In the genomic region with DNA sequence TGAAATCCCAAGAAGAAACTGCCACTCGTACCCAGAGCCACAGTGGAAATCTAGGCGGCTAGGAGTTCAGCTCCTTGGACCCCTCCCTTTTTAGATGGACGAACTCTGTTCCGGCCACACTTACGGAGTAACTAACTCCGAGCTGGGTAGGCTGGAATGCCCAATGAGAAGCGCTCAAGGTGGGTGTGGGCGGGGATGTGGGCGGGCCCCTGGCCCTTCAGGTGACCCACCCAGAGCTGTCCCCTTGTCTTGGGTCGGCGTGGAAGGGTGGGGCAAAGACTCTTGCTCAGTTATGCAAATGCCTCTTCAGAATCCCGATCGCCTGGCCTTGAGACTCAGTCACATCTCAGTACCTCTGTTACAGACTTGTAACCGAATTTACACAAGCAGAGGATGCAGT, we compare ENCODE assay signal across 23 mouse cellular contexts. TPM values are rescaled to one million over a fixed set of nuclear protein-coding genes. Genes with fewer than 3 reads are reported as not detected.
DNase-seq lines count a peak whose midpoint lies in the region; ATAC-seq and TF ChIP-seq lines count a peak whose summit lies in the region.
"Had no signal": no experiment of that assay in that cellular context is flagged by ENCODE, and none has a peak within 500 bp of the region (broad histone marks: within the 10 kb centered on the region; RNA-seq: fewer than 3 reads in every experiment).

A gene (minus strand): TSS at position 85 of the 400 bp plus-strand sequence.

- WGBS in forebrain, embryonic 10.5 days = 39% methylated on average over 14 of the region's 14 CpGs
- 42% methylated on average over 14 of the region's 14 CpGs for WGBS in forebrain, embryonic 16.5 days
- WGBS in heart, embryonic 16.5 days = 33% methylated on average over 14 of the region's 14 CpGs
- 44% methylated on average over 14 of the region's 14 CpGs for WGBS in embryonic facial prominence, embryonic 10.5 days

- peak within 1 kb of the TSS; percentile 14 for H3K4me3 ChIP-seq in forebrain, embryonic 10.5 days
- H3K4me3 ChIP-seq in forebrain, embryonic 16.5 days (replicated peaks; ENCODE audit: low read length) = no peak within 1 kb of the TSS
- no peak within 1 kb of the TSS for H3K4me3 ChIP-seq in heart, embryonic 16.5 days (ENCODE audit: low read length)
- H3K4me3 ChIP-seq in E14TG2a.4 (replicated peaks; ENCODE audit: low read length) = peak within 1 kb of the TSS; percentile 93
- H3K4me3 ChIP-seq in embryonic facial prominence, embryonic 10.5 days = 0 out of 2 replicates have a peak within 1 kb of the TSS, but pooled peaks have one; percentile 16
- no peak within 1 kb of the TSS for H3K4me3 ChIP-seq in left cerebral cortex, adult 2 months
- H3K4me3 ChIP-seq: forebrain, embryonic 15.5 days; hindbrain, embryonic 10.5 days; lung, embryonic 15.5 days had no signal

- ATAC-seq in forebrain, embryonic 16.5 days = no peak
- no peak for ATAC-seq in heart, embryonic 16.5 days (replicated peaks; ENCODE audit: extremely low read depth, insufficient read depth, low FRiP score)
- ATAC-seq: forebrain, embryonic 15.5 days had no signal

- intact Hi-C loops in left cerebral cortex, adult 2 months (cut with DNase I) = no loop called here

- H3K27me3 ChIP-seq in forebrain, embryonic 10.5 days (ENCODE audit: poor library complexity, severe bottlenecking) = no peaks in the 10 kb centered on the region
- H3K27me3 ChIP-seq in forebrain, embryonic 16.5 days (replicated peaks; ENCODE audit: control insufficient read depth, insufficient read depth, low read length) = no peaks in the 10 kb centered on the region
- H3K27me3 ChIP-seq in heart, embryonic 16.5 days (ENCODE audit: control insufficient read depth, insufficient read depth, low read length) = no peaks in the 10 kb centered on the region
- no peaks in the 10 kb centered on the region for H3K27me3 ChIP-seq in E14TG2a.4 (ENCODE audit: insufficient read depth, low read length)
- no peaks in the 10 kb centered on the region for H3K27me3 ChIP-seq in embryonic facial prominence, embryonic 10.5 days (replicated peaks; ENCODE audit: low read depth, poor library complexity, severe bottlenecking)
- H3K27me3 ChIP-seq: forebrain, embryonic 15.5 days; lung, embryonic 15.5 days had no signal

- peaks cover 7% of the 10 kb centered on the region for H3K9me3 ChIP-seq in forebrain, embryonic 10.5 days
- no peaks in the 10 kb centered on the region; the same call in 1 of the 2 replicates for H3K9me3 ChIP-seq in forebrain, embryonic 16.5 days (ENCODE audit: control insufficient read depth, low read length)
- H3K9me3 ChIP-seq in heart, embryonic 16.5 days (replicated peaks; ENCODE audit: control insufficient read depth, low read length) = peaks cover 4% of the 10 kb centered on the region; the same call in 1 of the 2 replicates
- H3K9me3 ChIP-seq in E14TG2a.4 (ENCODE audit: low read length) = no peaks in the 10 kb centered on the region
- peaks cover 6% of the 10 kb centered on the region; the same call in 1 of the 2 replicates for H3K9me3 ChIP-seq in embryonic facial prominence, embryonic 10.5 days
- H3K9me3 ChIP-seq: forebrain, embryonic 15.5 days had no signal

- TF ChIP-seq CTCF in E14TG2a.4 (conservative IDR thresholded peaks at IDR 0.05; ENCODE audit: low read length) = no peak
- TF ChIP-seq CTCF in left cerebral cortex, adult 2 months (IDR thresholded peaks at IDR 0.05) = no peak

- no peak for DNase-seq in forebrain, embryonic 10.5 days (ENCODE audit: extremely low spot score, low spot score)
- DNase-seq in heart, postnatal 4 days = no peak
- no peak for DNase-seq in embryonic facial prominence, embryonic 10.5 days (ENCODE audit: low spot score)
- no peak for DNase-seq in left cerebral cortex, adult 2 months (ENCODE audit: extremely low spot score in 1 of 2, low spot score in 2 of 2)
- no peak for DNase-seq in cerebellum, postnatal 25 days
- DNase-seq: adrenal gland, adult 2 months; cerebellum, adult 8-10 months; kidney, adult 18-20 months; kidney, postnatal 14 days; thymus, adult 18-20 months had no signal

- H3K27ac ChIP-seq in forebrain, embryonic 10.5 days = no peak within 1 kb of the TSS
- H3K27ac ChIP-seq in forebrain, embryonic 16.5 days (ENCODE audit: low read length) = no peak within 1 kb of the TSS
- H3K27ac ChIP-seq in heart, embryonic 16.5 days (ENCODE audit: low read length) = no peak within 1 kb of the TSS
- no peak within 1 kb of the TSS for H3K27ac ChIP-seq in embryonic facial prominence, embryonic 10.5 days (replicated peaks)
- H3K27ac ChIP-seq in left cerebral cortex, adult 2 months = no peak within 1 kb of the TSS
- H3K27ac ChIP-seq: forebrain, embryonic 15.5 days; hindbrain, embryonic 10.5 days; liver, embryonic 14.5 days; lung, embryonic 15.5 days had no signal

- no peaks in the 10 kb centered on the region for H3K4me1 ChIP-seq in forebrain, embryonic 10.5 days
- no peaks in the 10 kb centered on the region for H3K4me1 ChIP-seq in forebrain, embryonic 16.5 days (replicated peaks; ENCODE audit: control insufficient read depth, insufficient read depth, low read length)
- H3K4me1 ChIP-seq in heart, embryonic 16.5 days (ENCODE audit: control insufficient read depth, insufficient read depth, low read length) = no peaks in the 10 kb centered on the region
- peaks cover 31% of the 10 kb centered on the region for H3K4me1 ChIP-seq in E14TG2a.4 (replicated peaks; ENCODE audit: low read depth, low read length)
- no peaks in the 10 kb centered on the region for H3K4me1 ChIP-seq in embryonic facial prominence, embryonic 10.5 days
- H3K4me1 ChIP-seq: forebrain, embryonic 15.5 days; hindbrain, embryonic 10.5 days; lung, embryonic 15.5 days had no signal

- no peak within 1 kb of the TSS for H3K9ac ChIP-seq in forebrain, embryonic 16.5 days (replicated peaks; ENCODE audit: low read depth, low read length)
- no peak within 1 kb of the TSS for H3K9ac ChIP-seq in heart, embryonic 16.5 days (ENCODE audit: low read length)
- H3K9ac ChIP-seq: forebrain, embryonic 15.5 days; liver, embryonic 14.5 days; lung, embryonic 15.5 days had no signal

- no peaks in the 10 kb centered on the region for H3K36me3 ChIP-seq in forebrain, embryonic 10.5 days (replicated peaks)
- no peaks in the 10 kb centered on the region for H3K36me3 ChIP-seq in forebrain, embryonic 16.5 days (ENCODE audit: control insufficient read depth, insufficient read depth)
- no peaks in the 10 kb centered on the region for H3K36me3 ChIP-seq in heart, embryonic 16.5 days (ENCODE audit: control insufficient read depth, insufficient read depth)
- H3K36me3 ChIP-seq in E14TG2a.4 (ENCODE audit: insufficient read depth, low read length) = peaks cover 36% of the 10 kb centered on the region
- H3K36me3 ChIP-seq in embryonic facial prominence, embryonic 10.5 days (replicated peaks) = no peaks in the 10 kb centered on the region
- H3K36me3 ChIP-seq: forebrain, embryonic 15.5 days; hindbrain, embryonic 10.5 days; lung, embryonic 15.5 days had no signal

- no peak within 1 kb of the TSS for H3K4me2 ChIP-seq in forebrain, embryonic 16.5 days (ENCODE audit: low read length)
- H3K4me2 ChIP-seq in heart, embryonic 16.5 days (ENCODE audit: low read depth, low read length) = peak within 1 kb of the TSS; percentile 5; the same call in 1 of the 2 replicates
- H3K4me2 ChIP-seq: forebrain, embryonic 15.5 days; lung, embryonic 15.5 days; midbrain, embryonic 11.5 days had no signal

RNA-seq across cellular contexts. Expression of the gene that starts here (rescaled TPM):
- polyA plus RNA-seq in forebrain, embryonic 10.5 days (2016; fragmentation: Nextera tagmentation; extraction: Ambion mirVana) = not detected in 2 replicates
- polyA plus RNA-seq in forebrain, embryonic 16.5 days (2015; fragmentation: Nextera tagmentation; extraction: Ambion mirVana) = not detected in 2 replicates
- not detected in 2 replicates for polyA plus RNA-seq in heart, embryonic 16.5 days (2015; fragmentation: Nextera tagmentation; extraction: Ambion mirVana)
- not detected for total RNA-seq in heart, postnatal 4 days (2021)
- not detected in 2 replicates for polyA plus RNA-seq in embryonic facial prominence, embryonic 10.5 days (2016; fragmentation: Nextera tagmentation; extraction: Ambion mirVana)
- not detected for total RNA-seq in left cerebral cortex, adult 2 months (2021)
- total RNA-seq: adrenal gland, adult 2 months; common myeloid progenitor, adult 5-6 weeks; left cerebral cortex, adult 8-10 months had no signal
- polyA plus RNA-seq: adrenal gland, adult 2 months; embryonic facial prominence, embryonic 11.5 days; forebrain, embryonic 15.5 days; gonadal fat pad, adult 2 months; hindbrain, embryonic 10.5 days; liver, embryonic 14.5 days; lung, embryonic 15.5 days; neural tube, embryonic 11.5 days had no signal

Comparison
In these comparisons a context has a peak if more than half of its experiments do, and no peak if none do; other contexts are left out.
1. H3K4me3 ChIP-seq: peak in forebrain, embryonic 10.5 days (single experiment), E14TG2a.4 (single experiment) and embryonic facial prominence, embryonic 10.5 days (single experiment); none in forebrain, embryonic 16.5 days (single experiment), heart, embryonic 16.5 days (single experiment) and left cerebral cortex, adult 2 months (single experiment).